Mouse (Mus musculus): ENCODE measurements around the gene Lat2. TPM values are rescaled to one million over a fixed set of nuclear protein-coding genes. Genes with fewer than 3 reads are reported as not detected.

Lat2 gene
- polyA plus RNA-seq, 1 experiment, result 3.3 TPM

DNA sequence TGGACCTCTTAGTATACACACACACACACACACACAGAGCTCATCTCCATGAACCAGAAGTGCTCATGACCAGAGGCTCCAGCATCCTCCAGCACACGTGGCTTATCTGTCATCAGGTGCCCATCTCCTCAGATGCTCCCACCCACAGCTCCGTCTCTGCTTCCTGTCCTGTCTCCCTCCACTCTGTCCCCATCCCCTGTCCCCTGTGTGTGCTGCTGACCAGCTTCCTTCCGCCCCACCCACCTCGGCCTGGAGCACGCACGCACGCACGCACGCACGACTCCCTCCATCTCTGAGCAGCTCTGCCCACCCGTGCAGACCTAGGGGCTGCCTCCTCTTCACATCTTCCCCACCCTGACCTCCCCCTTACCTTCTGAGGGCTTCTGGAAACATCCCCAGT, 10.4 kb downstream of the Lat2 start:
- WGBS, result 79% methylated on average over 11 of the region's 11 CpGs
- no peak overlapping the region for H3K4me3 ChIP-seq (ENCODE audit: insufficient read depth, low read depth, low read length)
- H3K27ac ChIP-seq (ENCODE audit: insufficient read depth, low read depth, low read length), result no peak overlapping the region
- no peak for TF ChIP-seq CTCF (conservative IDR thresholded peaks at IDR 0.05; ENCODE audit: insufficient read depth, insufficient read length, low read depth, low read length)
- TF ChIP-seq POLR2A (IDR thresholded peaks at IDR 0.05; ENCODE audit: low read depth, low read length), result no peak
- no peak for DNase-seq
- no peaks in the 10 kb centered on the region for H3K36me3 ChIP-seq (ENCODE audit: control insufficient read depth, insufficient read depth, low read length)
- H3K4me1 ChIP-seq (ENCODE audit: control insufficient read depth, insufficient read depth, low read length), result no peaks in the 10 kb centered on the region
- H3K27me3 ChIP-seq (replicated peaks; ENCODE audit: control insufficient read depth, insufficient read depth, low read length), result no peaks in the 10 kb centered on the region

- Histone ChIP-seq H3K36me3 (ENCODE audit: control insufficient read depth, insufficient read depth, low read length) (no peaks in the 10 kb centered on the region), H3K27me3 (replicated peaks; ENCODE audit: control insufficient read depth, insufficient read depth, low read length) (no peaks in the 10 kb centered on the region), H3K27ac (ENCODE audit: insufficient read depth, low read depth, low read length) (no peak overlapping the region), H3K4me3 (ENCODE audit: insufficient read depth, low read depth, low read length) (no peak overlapping the region), H3K4me1 (ENCODE audit: control insufficient read depth, insufficient read depth, low read length) (no peaks in the 10 kb centered on the region)
- DNase-seq, result no peak
- WGBS, result 84% methylated on average over 10 of the region's 10 CpGs
- TF ChIP-seq CTCF (conservative IDR thresholded peaks at IDR 0.05; ENCODE audit: insufficient read depth, insufficient read length, low read depth, low read length) (no peak), POLR2A (IDR thresholded peaks at IDR 0.05; ENCODE audit: low read depth, low read length) (no peak)
Measured at GRCm38 (mm10) chr5:134597711-134598110, 17.1 kb downstream of the Lat2 start.

- WGBS, result 89% methylated on average over 9 of the region's 9 CpGs
- no peaks in the 10 kb centered on the region for H3K27me3 ChIP-seq (replicated peaks; ENCODE audit: control insufficient read depth, insufficient read depth, low read length)
- H3K27ac ChIP-seq (ENCODE audit: insufficient read depth, low read depth, low read length), result no peak overlapping the region
- no peaks in the 10 kb centered on the region for H3K36me3 ChIP-seq (ENCODE audit: control insufficient read depth, insufficient read depth, low read length)
- no peak for DNase-seq
- H3K4me3 ChIP-seq (ENCODE audit: insufficient read depth, low read depth, low read length), result no peak overlapping the region
- TF ChIP-seq POLR2A (IDR thresholded peaks at IDR 0.05; ENCODE audit: low read depth, low read length) (no peak), CTCF (conservative IDR thresholded peaks at IDR 0.05; ENCODE audit: insufficient read depth, insufficient read length, low read depth, low read length) (no peak)
- no peaks in the 10 kb centered on the region for H3K4me1 ChIP-seq (ENCODE audit: control insufficient read depth, insufficient read depth, low read length)
Measured at GRCm38 (mm10) chr5:134593093-134593492, 21.7 kb downstream of the Lat2 start.

GRCm38 (mm10) chr5:134592026-134592581, 22.7 kb downstream of the Lat2 start:
- WGBS, result 74% methylated on average over 11 of the region's 11 CpGs
- Histone ChIP-seq H3K27me3 (replicated peaks; ENCODE audit: control insufficient read depth, insufficient read depth, low read length) (no peaks in the 10 kb centered on the region), H3K27ac (ENCODE audit: insufficient read depth, low read depth, low read length) (no peak overlapping the region), H3K4me3 (ENCODE audit: insufficient read depth, low read depth, low read length) (no peak overlapping the region), H3K36me3 (ENCODE audit: control insufficient read depth, insufficient read depth, low read length) (no peaks in the 10 kb centered on the region), H3K4me1 (ENCODE audit: control insufficient read depth, insufficient read depth, low read length) (no peaks in the 10 kb centered on the region)
- DNase-seq, result peak; percentile 70
- TF ChIP-seq POLR2A (IDR thresholded peaks at IDR 0.05; ENCODE audit: low read depth, low read length) (no peak), CTCF (conservative IDR thresholded peaks at IDR 0.05; ENCODE audit: insufficient read depth, insufficient read length, low read depth, low read length) (no peak)

GRCm38 (mm10) chr5:134589900-134590299, 24.9 kb downstream of the Lat2 start:
- no peaks in the 10 kb centered on the region for H3K36me3 ChIP-seq (ENCODE audit: control insufficient read depth, insufficient read depth, low read length)

GRCm38 (mm10) chr5:134584798-134585197, 30.0 kb downstream of the Lat2 start:
- WGBS, result 86% methylated on average over 5 of the region's 5 CpGs
- Histone ChIP-seq H3K4me1 (ENCODE audit: control insufficient read depth, insufficient read depth, low read length) (peaks cover 4% of the 10 kb centered on the region; the same call in 1 of the 2 replicates), H3K4me3 (ENCODE audit: insufficient read depth, low read depth, low read length) (no peak overlapping the region), H3K27me3 (replicated peaks; ENCODE audit: control insufficient read depth, insufficient read depth, low read length) (no peaks in the 10 kb centered on the region), H3K36me3 (ENCODE audit: control insufficient read depth, insufficient read depth, low read length) (no peaks in the 10 kb centered on the region), H3K27ac (ENCODE audit: insufficient read depth, low read depth, low read length) (no peak overlapping the region)
- no peak for TF ChIP-seq CTCF (conservative IDR thresholded peaks at IDR 0.05; ENCODE audit: insufficient read depth, insufficient read length, low read depth, low read length)
- no peak for TF ChIP-seq POLR2A (IDR thresholded peaks at IDR 0.05; ENCODE audit: low read depth, low read length)
- DNase-seq, result no peak

More at GRCm38 (mm10) chr5:134589900-134590299, 24.9 kb downstream of the Lat2 start:
- WGBS, result 82% methylated on average over 3 of the region's 3 CpGs
- no peaks in the 10 kb centered on the region for H3K27me3 ChIP-seq (replicated peaks; ENCODE audit: control insufficient read depth, insufficient read depth, low read length)
- TF ChIP-seq POLR2A (IDR thresholded peaks at IDR 0.05; ENCODE audit: low read depth, low read length) (no peak), CTCF (conservative IDR thresholded peaks at IDR 0.05; ENCODE audit: insufficient read depth, insufficient read length, low read depth, low read length) (no peak)
- no peak overlapping the region for H3K27ac ChIP-seq (ENCODE audit: insufficient read depth, low read depth, low read length)
- no peak overlapping the region for H3K4me3 ChIP-seq (ENCODE audit: insufficient read depth, low read depth, low read length)
- H3K4me1 ChIP-seq (ENCODE audit: control insufficient read depth, insufficient read depth, low read length), result no peaks in the 10 kb centered on the region
- DNase-seq, result no peak

- H3K4me3 ChIP-seq (ENCODE audit: insufficient read depth, low read depth, low read length), result no peak overlapping the region
- peaks cover 4% of the 10 kb centered on the region; the same call in 1 of the 2 replicates for H3K4me1 ChIP-seq (ENCODE audit: control insufficient read depth, insufficient read depth, low read length)
- no peaks in the 10 kb centered on the region for H3K27me3 ChIP-seq (replicated peaks; ENCODE audit: control insufficient read depth, insufficient read depth, low read length)
- no peak overlapping the region for H3K27ac ChIP-seq (ENCODE audit: insufficient read depth, low read depth, low read length)
- no peak for DNase-seq
- no peaks in the 10 kb centered on the region for H3K36me3 ChIP-seq (ENCODE audit: control insufficient read depth, insufficient read depth, low read length)
- no peak for TF ChIP-seq CTCF (conservative IDR thresholded peaks at IDR 0.05; ENCODE audit: insufficient read depth, insufficient read length, low read depth, low read length)
- TF ChIP-seq POLR2A (IDR thresholded peaks at IDR 0.05; ENCODE audit: low read depth, low read length), result no peak
- WGBS, result 48% methylated on average over 3 of the region's 3 CpGs
Measured at GRCm38 (mm10) chr5:134583884-134584213, 31.0 kb downstream of the Lat2 start.
